Mouse (Mus musculus) layer of hippocampus, postnatal 14 days (tissue): ENCODE measurements around the gene Dph1. TPM values are rescaled to one million over a fixed set of nuclear protein-coding genes. Genes with fewer than 3 reads are reported as not detected.
"Not testable (repeated sequence)": the region's sequence is repeated elsewhere in the genome, so short reads cannot be mapped to it uniquely, and the experiment has no call there.

ENCODE experiments used
- DNase-seq, 2 experiments: peaks; one replicate each; pipeline ENCODE4 v3.0.0; 2021 to 2022; ENCODE audit warnings: low spot score in 2 of 2, mixed read lengths in 1 of 2
- total RNA-seq, 2 experiments: library from RNA; stranded (reverse); gene quantifications; 2 replicates each; pipeline ENCODE4 v1.2.3; 2021

Dph1 gene
- total RNA-seq, 2 experiments from 2014 or later: 21.7 to 24.4 TPM

- DNase-seq: no peak
Observed at GRCm38 (mm10) chr11:75178011-75178410, 13.0 kb downstream of the Dph1 start.

- DNase-seq: not testable (repeated sequence)
Observed at GRCm38 (mm10) chr11:75174574-75174973, 16.5 kb downstream of the Dph1 start.

GRCm38 (mm10) chr11:75173799-75174165, 17.3 kb downstream of the Dph1 start:
- DNase-seq: no peak

- peak; percentile 93 to 96 for DNase-seq
Observed at GRCm38 (mm10) chr11:75173095-75173798, 17.8 kb downstream of the Dph1 start.

- DNase-seq: peak in 1 of 2 experiments; percentile 69
Observed at GRCm38 (mm10) chr11:75172151-75173094, 18.6 kb downstream of the Dph1 start.

- DNase-seq: no peak
Observed at GRCm38 (mm10) chr11:75171186-75171865, 19.7 kb downstream of the Dph1 start.

- peak; percentile 90 to 92 for DNase-seq
Observed at GRCm38 (mm10) chr11:75170136-75170751, 20.8 kb downstream of the Dph1 start.

- no peak for DNase-seq
Observed at GRCm38 (mm10) chr11:75169405-75170080, 21.5 kb downstream of the Dph1 start, which contains the start of gene Hic1. Gene Hic1, minus strand, starts transcription at chr11:75169519.

- DNase-seq: peak; percentile 75 to 77
Observed at GRCm38 (mm10) chr11:75168590-75169361, 22.3 kb downstream of the Dph1 start.

- DNase-seq: no peak
Observed at GRCm38 (mm10) chr11:75167643-75168589, 23.1 kb downstream of the Dph1 start.

GRCm38 (mm10) chr11:75166861-75167642, 24.0 kb downstream of the Dph1 start:
- no peak for DNase-seq

- no peak for DNase-seq
Observed at GRCm38 (mm10) chr11:75166193-75166842, 24.7 kb downstream of the Dph1 start.

- DNase-seq: peak in 1 of 2 experiments; percentile 74
Observed at GRCm38 (mm10) chr11:75165441-75166192, 25.4 kb downstream of the Dph1 start.

GRCm38 (mm10) chr11:75164750-75165149, 26.3 kb downstream of the Dph1 start:
- no peak for DNase-seq

- no peak for DNase-seq
Observed at GRCm38 (mm10) chr11:75164051-75164450, 27.0 kb downstream of the Dph1 start.

GRCm38 (mm10) chr11:75163379-75163778, 27.7 kb downstream of the Dph1 start:
- no peak for DNase-seq
